In genomic region chr6:128301891-128302290, GRCm38 (mm10) we compare ENCODE assay signal across 26 mouse cellular contexts. TPM values are rescaled to one million over a fixed set of nuclear protein-coding genes. Genes with fewer than 3 reads are reported as not detected.
DNase-seq lines count a peak whose midpoint lies in the region; ATAC-seq lines count a peak whose summit lies in the region.
"Had no signal": no experiment of that assay in that cellular context is flagged by ENCODE, and none has a peak within 500 bp of the region (broad histone marks: within the 10 kb centered on the region; RNA-seq: fewer than 3 reads in every experiment).

No protein-coding gene starts in this region.

- H3K27me3 ChIP-seq in heart, embryonic 13.5 days (replicated peaks), result peaks cover 37% of the 10 kb centered on the region
- peaks cover 47% of the 10 kb centered on the region for H3K27me3 ChIP-seq in midbrain, embryonic 11.5 days (ENCODE audit: control insufficient read depth, insufficient read depth, low read length)
- H3K27me3 ChIP-seq in midbrain, embryonic 14.5 days (ENCODE audit: control insufficient read depth, insufficient read depth, low read length), result peaks cover 46% of the 10 kb centered on the region

- H3K9ac ChIP-seq in heart, embryonic 13.5 days, result no peak overlapping the region
- no peak overlapping the region for H3K9ac ChIP-seq in midbrain, embryonic 11.5 days (ENCODE audit: low read length)
- no peak overlapping the region for H3K9ac ChIP-seq in midbrain, embryonic 14.5 days (replicated peaks; ENCODE audit: low read length)
- H3K9ac ChIP-seq: embryonic facial prominence, embryonic 12.5 days; embryonic facial prominence, embryonic 15.5 days; forebrain, postnatal 0 days; hindbrain, embryonic 12.5 days; hindbrain, embryonic 15.5 days had no signal

- H3K36me3 ChIP-seq in heart, embryonic 13.5 days, result no peaks in the 10 kb centered on the region
- H3K36me3 ChIP-seq in midbrain, embryonic 11.5 days (ENCODE audit: control insufficient read depth, insufficient read depth, low read length), result no peaks in the 10 kb centered on the region
- no peaks in the 10 kb centered on the region for H3K36me3 ChIP-seq in midbrain, embryonic 14.5 days (ENCODE audit: control insufficient read depth, insufficient read depth, low read length)
- H3K36me3 ChIP-seq: embryonic facial prominence, embryonic 12.5 days; embryonic facial prominence, embryonic 15.5 days; G1E; hindbrain, embryonic 12.5 days; hindbrain, embryonic 15.5 days had no signal

- no peaks in the 10 kb centered on the region for H3K9me3 ChIP-seq in heart, embryonic 13.5 days
- H3K9me3 ChIP-seq in midbrain, embryonic 11.5 days (ENCODE audit: control insufficient read depth, low read length), result peaks cover 2% of the 10 kb centered on the region; the same call in 1 of the 2 replicates
- no peaks in the 10 kb centered on the region for H3K9me3 ChIP-seq in midbrain, embryonic 14.5 days (ENCODE audit: control insufficient read depth, low read length)
- H3K9me3 ChIP-seq: embryonic facial prominence, embryonic 12.5 days; embryonic facial prominence, embryonic 15.5 days; hindbrain, embryonic 15.5 days had no signal

- no peak overlapping the region for H3K4me3 ChIP-seq in heart, embryonic 13.5 days
- no peak overlapping the region for H3K4me3 ChIP-seq in midbrain, embryonic 11.5 days (ENCODE audit: low read depth, low read length)
- no peak overlapping the region for H3K4me3 ChIP-seq in midbrain, embryonic 14.5 days (replicated peaks; ENCODE audit: low read depth, low read length)

- 76% methylated on average over 3 of the region's 3 CpGs for WGBS in heart, embryonic 13.5 days
- 83% methylated on average over 3 of the region's 3 CpGs for WGBS in midbrain, embryonic 11.5 days
- 88% methylated on average over 3 of the region's 3 CpGs for WGBS in midbrain, embryonic 14.5 days

- H3K27ac ChIP-seq in heart, embryonic 13.5 days (replicated peaks), result no peak overlapping the region
- no peak overlapping the region for H3K27ac ChIP-seq in midbrain, embryonic 11.5 days (ENCODE audit: low read depth, low read length)
- H3K27ac ChIP-seq in midbrain, embryonic 14.5 days (replicated peaks; ENCODE audit: low read depth, low read length), result no peak overlapping the region
- H3K27ac ChIP-seq: embryonic facial prominence, embryonic 12.5 days; embryonic facial prominence, embryonic 15.5 days; hindbrain, embryonic 12.5 days; hindbrain, embryonic 15.5 days had no signal

- DNase-seq in heart, postnatal 4 days, result no peak
- DNase-seq in midbrain, embryonic 11.5 days (ENCODE audit: low spot score, missing footprints), result peak; percentile 61
- DNase-seq in midbrain, embryonic 14.5 days, result no peak
- peak; percentile 84 for DNase-seq in ES-CJ7 (ENCODE audit: low read depth, low spot score)
- DNase-seq in ZHBTc4 (ENCODE audit: low read depth, low spot score), result peak; percentile 85
- DNase-seq in embryo, embryonic 11 days, result no peak
- DNase-seq in kidney, postnatal 10 days, result no peak
- DNase-seq: adrenal gland, postnatal 10 days; adrenal gland, postnatal 36 days; cerebellum, adult 18-20 months; cerebellum, adult 9-10 months; cerebellum, postnatal 14 days; forebrain, postnatal 0 days; gastrocnemius, adult 2 months; gastrocnemius, postnatal 14 days; heart, postnatal 10 days had no signal

- ATAC-seq in heart, embryonic 13.5 days (ENCODE audit: extremely low read depth, insufficient number of reproducible peaks, low FRiP score, low TSS enrichment), result no peak
- no peak for ATAC-seq in midbrain, embryonic 11.5 days (ENCODE audit: low FRiP score)
- no peak for ATAC-seq in midbrain, embryonic 14.5 days (ENCODE audit: low FRiP score, low TSS enrichment)
- ATAC-seq: CD4-positive, CD25-positive, alpha-beta regulatory T cell, adult 4 months; forebrain, embryonic 14.5 days; forebrain, postnatal 0 days; intestine, postnatal 0 days had no signal

- H3K4me1 ChIP-seq in heart, embryonic 13.5 days, result peaks cover 36% of the 10 kb centered on the region
- H3K4me1 ChIP-seq in midbrain, embryonic 11.5 days (ENCODE audit: control insufficient read depth, insufficient read depth, low read length), result peaks cover 13% of the 10 kb centered on the region
- peaks cover 8% of the 10 kb centered on the region; the same call in 1 of the 2 replicates for H3K4me1 ChIP-seq in midbrain, embryonic 14.5 days (ENCODE audit: control insufficient read depth, insufficient read depth, low read length)

- H3K4me2 ChIP-seq in heart, embryonic 13.5 days, result peak overlapping the region; percentile 98
- H3K4me2 ChIP-seq in midbrain, embryonic 11.5 days, result no peak overlapping the region
- no peak overlapping the region for H3K4me2 ChIP-seq in midbrain, embryonic 14.5 days (ENCODE audit: low read length)

RNA-seq across cellular contexts. Expression of gene Tead4, which starts 1.3 kb away (rescaled TPM):
- 2.9 and 3.4 TPM in 2 replicates for polyA plus RNA-seq in heart, embryonic 13.5 days (2015; fragmentation: Nextera tagmentation; extraction: Ambion mirVana)
- total RNA-seq in heart, postnatal 4 days (2021), result 1 to 10 TPM; 6.2 to 6.9 TPM
- polyA plus RNA-seq in midbrain, embryonic 11.5 days (2014; fragmentation: Nextera tagmentation; extraction: Ambion mirVana), result 0.39 and 1.7 TPM in 2 replicates
- 0.19 and 0.55 TPM in 2 replicates for polyA plus RNA-seq in midbrain, embryonic 14.5 days (2014; fragmentation: Nextera tagmentation; extraction: Ambion mirVana)
- total RNA-seq: hematopoietic stem cell, adult 5-6 weeks had no signal
- polyA plus RNA-seq: CD4-positive, CD25-positive, alpha-beta regulatory T cell, adult 4 months; G1E had no signal

RNA-seq across cellular contexts. Expression of gene Tulp3, which starts 53.8 kb away (rescaled TPM):
- polyA plus RNA-seq in heart, embryonic 13.5 days (2015; fragmentation: Nextera tagmentation; extraction: Ambion mirVana), result 9.1 and 10.1 TPM in 2 replicates
- 10 to 100 TPM; 10.9 to 11.4 TPM for total RNA-seq in heart, postnatal 4 days (2021)
- polyA plus RNA-seq in midbrain, embryonic 11.5 days (2014; fragmentation: Nextera tagmentation; extraction: Ambion mirVana), result 14.5 and 15.5 TPM in 2 replicates
- 11.5 and 13.8 TPM in 2 replicates for polyA plus RNA-seq in midbrain, embryonic 14.5 days (2014; fragmentation: Nextera tagmentation; extraction: Ambion mirVana)

Comparison
In these comparisons a context has a peak if more than half of its experiments do, and no peak if none do; other contexts are left out.
1. DNase-seq: peak in midbrain, embryonic 11.5 days (single experiment), ES-CJ7 (single experiment) and ZHBTc4 (single experiment); none in heart, postnatal 4 days (single experiment), midbrain, embryonic 14.5 days (single experiment), embryo, embryonic 11 days (single experiment) and kidney, postnatal 10 days (single experiment).